Mouse (Mus musculus) neural tube, embryonic 12.5 days (tissue): Measurements from ENCODE around the gene Gm20897. TPM values are rescaled to one million over a fixed set of nuclear protein-coding genes. Genes with fewer than 3 reads are reported as not detected.
"Not testable (repeated sequence)": the region's sequence is repeated elsewhere in the genome, so short reads cannot be mapped to it uniquely, and the experiment has no call there.

ENCODE experiments used
- ATAC-seq: fragments of 200-750 bp; cut with Nextera tagmentation; 2 replicates; pipeline ENCODE4 v1.8.0; 2017; ENCODE audit warnings: low read depth, mild to moderate bottlenecking, moderate TSS enrichment, moderate library complexity; ENCODE audit not compliant: low FRiP score
- H3K27ac ChIP-seq: fragments of 300-500 bp; sonication (generic); 2 replicates; pipeline ENCODE4 v1.5.1; 2016
- H3K27me3 ChIP-seq: fragments of 300-500 bp; sonication (generic); replicated peaks from 2 replicates; pipeline ENCODE4 v1.6.1; 2016; ENCODE audit warnings: mild to moderate bottlenecking
- H3K36me3 ChIP-seq: fragments of 300-500 bp; sonication (generic); 2 replicates; pipeline ENCODE4 v1.6.1; 2016; ENCODE audit warnings: mild to moderate bottlenecking
- H3K4me1 ChIP-seq: fragments of 300-500 bp; sonication (generic); 2 replicates; pipeline ENCODE4 v1.6.1; 2016
- H3K4me2 ChIP-seq: fragments of 300-500 bp; sonication (generic); replicated peaks from 2 replicates; pipeline ENCODE4 v1.6.1; 2016; ENCODE audit warnings: mild to moderate bottlenecking
- H3K4me3 ChIP-seq: fragments of 300-500 bp; sonication (generic); 2 replicates; pipeline ENCODE4 v1.5.1; 2016
- H3K9ac ChIP-seq: fragments of 300-500 bp; sonication (generic); 2 replicates; pipeline ENCODE4 v1.6.1; 2016; ENCODE audit warnings: mild to moderate bottlenecking
- H3K9me3 ChIP-seq: fragments of 300-500 bp; sonication (generic); 2 replicates; pipeline ENCODE4 v1.6.1; 2016; ENCODE audit warnings: mild to moderate bottlenecking
- WGBS: fragments of 180-500 bp; shearing (Covaris S2); methylation state at CpG from one replicate; pipeline ENCODE4 v1.1.7; 2016; 5-methylcytosine and 5-hydroxymethylcytosine counted together
- polyA plus RNA-seq: library from polyadenylated mRNA; unstranded; fragments of >200 nt; fragmentation: Nextera tagmentation; extraction: Ambion mirVana; gene quantifications from 2 replicates; pipeline ENCODE4 v1.2.1, GENCODE M21; 2016

Gm20897 gene
- not detected in 2 replicates for polyA plus RNA-seq

DNA sequence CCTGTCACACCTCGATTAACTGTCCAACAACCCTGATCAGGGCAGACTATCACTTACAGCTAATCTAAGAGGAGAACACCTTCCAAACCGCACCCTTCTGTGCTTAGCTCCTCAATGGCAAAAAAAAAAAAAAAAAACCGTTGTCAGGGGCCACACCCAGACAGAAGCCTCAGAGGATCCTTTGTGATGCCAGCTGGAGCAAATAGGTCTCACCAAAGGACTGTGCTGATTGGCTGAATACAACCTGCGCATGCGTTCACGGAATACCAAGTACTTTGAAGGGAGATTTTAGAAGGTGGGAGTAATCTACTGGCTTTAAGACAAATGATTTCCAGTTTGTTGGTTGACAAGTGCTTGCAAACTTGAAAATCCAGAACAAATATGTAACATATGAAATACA lies at the start of gene Gm20897:
TSS of gene Gm20897 (minus strand) at position 101 of the 400 bp plus-strand sequence.
- not testable (repeated sequence) for H3K36me3 ChIP-seq, H3K27ac ChIP-seq, H3K27me3 ChIP-seq, H3K4me2 ChIP-seq, H3K4me1 ChIP-seq, H3K4me3 ChIP-seq, ATAC-seq, H3K9me3 ChIP-seq, H3K9ac ChIP-seq
- WGBS, result 79% methylated on average over 5 of the region's 6 CpGs

Other genes with a start within 250 kb of the Gm20897 start
- not detected in 2 replicates for gene Gm21732, start 73.5 kb upstream of the Gm20897 start, polyA plus RNA-seq